Mouse (Mus musculus): ENCODE results near the gene Mmd2.

Gene Mmd2

GRCm38 (mm10) chr5:142608259-142608988 lies at the start of gene Mmd2:
Mmd2 (minus strand) TSS chr5:142608800.
- peak; percentile 87 to 92 for DNase-seq (ENCODE audit: low spot score in 2 of 2)

DNA sequence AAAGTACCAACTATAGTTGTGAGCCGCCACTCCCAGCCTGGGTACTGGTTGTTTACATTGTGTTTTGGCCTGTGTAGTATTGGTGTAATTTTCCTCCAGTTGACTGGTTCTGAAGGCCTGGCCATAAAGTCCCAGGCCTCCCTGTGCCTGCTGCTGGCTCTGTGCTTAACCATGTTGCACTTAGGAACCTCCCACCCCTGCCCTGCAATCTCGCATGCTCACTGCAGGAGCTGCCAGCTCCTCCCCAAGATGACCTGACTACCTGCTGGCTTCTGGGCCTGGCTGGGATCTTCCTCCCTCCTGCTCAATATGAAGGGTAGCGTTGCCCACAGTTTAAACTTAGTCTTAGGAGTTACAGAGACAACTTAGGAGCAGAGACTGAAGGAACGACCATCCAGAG lies 43.7 kb upstream of the Mmd2 start:
- DNase-seq (ENCODE audit: low spot score in 2 of 2) = no peak

DNA sequence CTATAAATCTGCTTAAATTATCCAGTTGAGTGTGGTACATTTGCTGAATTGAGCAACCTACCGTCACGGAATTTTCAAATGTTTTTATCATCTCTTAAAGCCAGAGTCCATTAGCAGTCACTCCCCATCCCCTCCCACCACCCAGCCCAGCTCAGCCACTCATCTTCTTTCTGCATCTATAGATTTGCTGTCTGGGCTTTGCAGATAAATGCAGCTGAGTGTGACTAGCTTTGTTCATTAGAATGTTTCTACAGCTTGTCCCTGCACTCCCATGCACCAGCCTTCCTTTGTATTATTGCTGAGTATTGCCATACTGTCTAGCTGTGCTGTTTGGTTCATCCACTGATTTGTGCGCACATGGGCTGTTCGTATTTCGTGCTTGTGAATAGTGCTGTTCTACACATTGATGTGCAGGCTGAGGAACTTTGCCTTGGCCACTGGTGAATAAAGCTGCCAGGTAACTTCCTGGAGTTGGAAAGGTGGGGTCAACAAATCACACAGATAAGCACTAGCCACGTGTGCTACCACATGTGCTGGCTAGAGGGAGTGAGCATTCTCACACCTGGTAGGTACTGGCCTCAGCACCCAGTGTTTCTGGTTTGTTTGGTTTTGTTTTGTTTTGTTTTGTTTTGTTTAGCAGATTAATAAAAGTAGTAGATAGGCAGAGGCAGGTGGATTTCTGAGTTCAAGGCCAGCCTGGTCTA lies 42.3 kb upstream of the Mmd2 start:
- DNase-seq (ENCODE audit: low spot score in 2 of 2) = no peak

- DNase-seq (ENCODE audit: low spot score in 2 of 2) = no peak
These were observed 41.8 kb upstream of the Mmd2 start for GRCm38 (mm10) chr5:142650390-142650789.

DNA sequence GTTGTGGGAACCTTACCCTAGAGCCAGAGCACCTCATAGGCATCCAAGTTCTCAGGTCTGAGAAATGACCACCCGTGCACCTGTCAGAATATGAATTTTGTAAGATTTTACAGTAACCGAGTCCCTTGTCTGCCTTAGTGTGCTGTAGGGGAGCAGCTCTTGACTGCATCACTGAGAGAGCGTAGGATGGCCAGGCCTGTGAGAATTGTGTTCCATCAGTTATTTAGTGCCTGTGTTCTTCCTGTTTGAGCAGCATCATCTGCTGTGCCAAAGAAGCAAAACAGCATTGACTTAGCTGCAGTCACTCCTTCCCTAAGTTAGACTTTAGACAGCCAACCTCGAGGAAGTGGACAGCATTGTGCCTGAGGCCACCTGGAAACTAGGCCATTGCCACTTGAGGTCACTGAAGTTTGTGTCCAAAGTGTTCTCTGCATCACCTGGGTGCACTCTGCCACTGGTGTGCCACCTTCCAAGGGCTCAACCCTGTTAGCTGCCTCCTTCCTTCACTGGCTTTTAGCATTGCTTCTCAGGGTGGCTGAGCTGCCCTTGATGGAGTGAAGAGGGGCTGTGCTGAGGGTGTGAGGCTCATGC lies 41.0 kb upstream of the Mmd2 start:
- no peak for DNase-seq (ENCODE audit: low spot score in 2 of 2)

- DNase-seq (ENCODE audit: low spot score in 2 of 2) = no peak
These were observed 39.6 kb upstream of the Mmd2 start for GRCm38 (mm10) chr5:142648162-142648561.

GRCm38 (mm10) chr5:142641331-142642051 lies 32.9 kb upstream of the Mmd2 start:
- DNase-seq (ENCODE audit: low spot score in 2 of 2) = no peak

- no peak for DNase-seq (ENCODE audit: low spot score in 2 of 2)
These were observed 31.5 kb upstream of the Mmd2 start for GRCm38 (mm10) chr5:142640088-142640487.

GRCm38 (mm10) chr5:142637823-142638222 lies 29.2 kb upstream of the Mmd2 start:
- no peak for DNase-seq (ENCODE audit: low spot score in 2 of 2)

- no peak for DNase-seq (ENCODE audit: low spot score in 2 of 2)
These were observed 21.6 kb upstream of the Mmd2 start for GRCm38 (mm10) chr5:142630224-142630623.

GRCm38 (mm10) chr5:142629663-142630025 lies 21.0 kb upstream of the Mmd2 start:
- no peak for DNase-seq (ENCODE audit: low spot score in 2 of 2)

- peak; percentile 97 for DNase-seq (ENCODE audit: low spot score in 2 of 2)
These were observed 20.4 kb upstream of the Mmd2 start for GRCm38 (mm10) chr5:142628726-142629662.

DNA sequence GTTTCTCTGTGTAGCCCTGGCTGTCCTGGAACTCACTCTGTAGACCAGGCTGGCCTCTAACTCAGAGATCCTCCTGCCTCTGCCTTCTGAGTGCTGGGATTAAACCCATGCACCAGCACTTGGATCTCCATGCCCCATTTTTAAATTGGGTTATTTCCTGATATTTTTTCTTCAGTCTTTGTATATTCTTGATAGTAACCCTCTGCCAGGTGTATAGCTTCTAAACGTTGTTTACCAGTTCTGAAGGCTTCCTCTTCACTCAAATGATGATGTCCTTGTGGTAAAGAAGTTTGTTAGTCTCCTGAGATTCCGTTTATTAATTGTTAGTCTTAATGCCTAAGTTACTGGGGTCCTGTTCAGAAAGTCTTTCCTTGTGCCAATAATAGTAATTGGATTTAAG lies 18.8 kb upstream of the Mmd2 start, which contains the start of gene Wipi2:
Gene Wipi2, plus strand, starts transcription at position 301 of the 400 bp plus-strand sequence.
- no peak for DNase-seq (ENCODE audit: low spot score in 2 of 2)

GRCm38 (mm10) chr5:142623080-142623479 lies 14.5 kb upstream of the Mmd2 start:
- DNase-seq (ENCODE audit: low spot score in 2 of 2) = no peak

GRCm38 (mm10) chr5:142622134-142622533 lies 13.5 kb upstream of the Mmd2 start:
- no peak for DNase-seq (ENCODE audit: low spot score in 2 of 2)

DNA sequence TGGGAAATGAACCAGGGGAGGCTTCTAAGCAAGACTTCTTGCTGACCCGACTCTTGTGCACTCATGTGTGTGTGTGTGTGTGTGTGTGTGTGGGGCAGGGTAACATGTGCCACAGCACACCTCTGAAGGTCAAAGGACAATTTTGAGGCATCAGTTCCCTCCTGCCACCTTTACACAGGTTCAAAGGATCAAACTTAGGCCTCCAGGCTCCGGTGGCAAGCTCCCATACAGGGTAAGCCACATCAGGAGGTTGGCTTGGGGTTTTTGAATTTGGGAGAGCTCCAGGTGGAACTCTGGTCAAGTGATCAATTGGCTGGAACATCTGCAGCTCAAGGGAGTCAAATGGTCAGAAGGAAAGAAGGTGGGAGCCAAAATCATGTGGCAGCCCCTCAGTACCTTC lies 12.8 kb upstream of the Mmd2 start:
- DNase-seq (ENCODE audit: low spot score in 2 of 2) = no peak

DNA sequence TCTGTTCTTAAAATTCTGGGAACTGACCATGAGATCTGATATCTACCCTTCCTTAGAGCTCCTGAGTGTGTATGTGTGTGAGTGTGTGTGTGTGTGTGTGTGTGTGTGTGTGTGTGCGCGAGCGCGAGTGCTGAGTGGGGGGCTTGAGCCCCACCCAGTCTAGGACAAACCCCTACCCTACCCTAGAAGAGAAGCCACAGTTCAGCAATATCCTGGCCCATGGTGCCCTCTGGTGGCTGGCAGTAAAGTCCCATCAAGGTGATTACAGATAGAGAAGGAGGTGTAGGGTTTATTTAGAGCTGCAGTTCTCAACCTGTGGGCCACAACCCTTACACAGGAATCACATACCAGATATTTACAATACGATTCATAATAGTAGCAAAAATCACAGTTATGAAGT lies 11.3 kb upstream of the Mmd2 start:
- peak; percentile 68 to 84 for DNase-seq (ENCODE audit: low spot score in 2 of 2)

GRCm38 (mm10) chr5:142616326-142616725 lies 7.7 kb upstream of the Mmd2 start:
- no peak for DNase-seq (ENCODE audit: low spot score in 2 of 2)

DNA sequence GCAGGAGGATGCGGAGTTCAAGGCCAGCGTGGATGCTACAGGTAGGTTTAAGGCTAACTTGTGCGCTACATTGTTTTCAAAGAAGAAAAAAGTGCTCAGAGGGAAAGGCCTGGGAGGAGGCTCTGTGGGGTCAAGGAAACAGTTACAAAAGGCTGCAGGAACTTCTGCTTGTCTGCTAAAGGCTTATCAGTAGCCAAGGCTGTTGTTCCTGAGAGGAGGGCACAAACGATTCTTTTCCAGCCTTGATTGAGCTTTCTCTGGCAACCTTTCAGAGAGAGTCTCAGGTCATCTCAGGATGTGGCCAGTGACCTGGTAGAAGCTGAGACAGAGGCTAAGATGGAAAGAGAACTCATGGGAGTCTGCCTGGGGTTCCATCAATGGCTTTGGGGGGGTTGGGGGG lies 7.0 kb upstream of the Mmd2 start:
- no peak for DNase-seq (ENCODE audit: low spot score in 2 of 2)

- DNase-seq (ENCODE audit: low spot score in 2 of 2) = no peak
These were observed 5.9 kb upstream of the Mmd2 start for GRCm38 (mm10) chr5:142614513-142614912.

- DNase-seq (ENCODE audit: low spot score in 2 of 2) = no peak
These were observed 1.8 kb upstream of the Mmd2 start for GRCm38 (mm10) chr5:142610362-142610761.

Measured in right cerebral cortex, postnatal 10 days (tissue).